12 mouse cellular contexts compared by ENCODE assay signal in the genomic region with DNA sequence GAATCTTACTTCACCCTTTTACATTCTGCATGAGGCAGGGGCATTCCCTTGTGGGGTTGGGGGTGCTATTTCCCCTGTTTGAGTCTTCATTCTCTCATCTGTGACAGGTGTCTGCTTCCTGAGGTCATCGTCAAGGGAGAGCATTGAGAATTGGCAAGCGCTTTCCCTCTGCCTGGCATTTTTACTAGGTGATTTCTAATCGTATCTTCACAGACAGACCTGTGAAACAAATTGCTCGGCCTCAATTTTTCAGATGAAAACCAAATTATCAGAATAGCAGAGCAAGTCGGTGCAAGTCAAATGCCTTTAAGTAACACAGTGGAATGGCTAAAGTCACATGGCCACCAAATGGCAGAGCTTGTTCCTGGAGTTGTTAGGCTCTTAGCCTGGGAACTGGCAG.
"Had no signal": no experiment of that assay in that cellular context is flagged by ENCODE, and none has a peak within 500 bp of the region (broad histone marks: within the 10 kb centered on the region; RNA-seq: fewer than 3 reads in every experiment).

No protein-coding gene starts in this region.

- H3K27ac ChIP-seq: limb, embryonic 13.5 days; liver, embryonic 14.5 days; midbrain, embryonic 12.5 days; neural tube, embryonic 13.5 days had no signal

- H3K4me3 ChIP-seq: limb, embryonic 13.5 days; midbrain, embryonic 12.5 days; neural tube, embryonic 13.5 days had no signal

- DNase-seq: kidney, postnatal 25 days; layer of hippocampus, adult 9-11 months; left cerebral cortex, postnatal 4 days; lung, adult 18-20 months; retina, postnatal 1 day; right cerebral cortex, postnatal 4 days; spleen, adult 18-20 months; thymus, postnatal 36 days had no signal
